Mouse (Mus musculus) small intestine, adult 2 months (tissue): ENCODE measurements around the gene Borcs5.
"Not testable (repeated sequence)": the region's sequence is repeated elsewhere in the genome, so short reads cannot be mapped to it uniquely, and the experiment has no call there.

Experiments used
- CTCF ChIP-seq: fragments of 200-500 bp; IDR thresholded peaks from 2 replicates; pipeline ENCODE4 v1.5.1; 2012; ENCODE audit warnings: low read depth, mild to moderate bottlenecking, control low read depth, inconsistent platforms, low read length, moderate library complexity, mixed read lengths; ENCODE audit not compliant: insufficient replicate concordance, insufficient read length; ENCODE audit errors: extremely low read depth
- POLR2A ChIP-seq: fragments of 200-500 bp; IDR thresholded peaks from 2 replicates; pipeline ENCODE4 v1.6.1; 2012; ENCODE audit warnings: low read depth, mild to moderate bottlenecking, control low read depth, inconsistent platforms, low read length, moderate library complexity

- not testable (repeated sequence) for TF ChIP-seq CTCF, POLR2A
These were observed 34.4 kb downstream of the Borcs5 start for GRCm38 (mm10) chr6:134673712-134674111.
